Mouse (Mus musculus): ENCODE results near the gene Son. TPM values are rescaled to one million over a fixed set of nuclear protein-coding genes. Genes with fewer than 3 reads are reported as not detected.

Son gene
- polyA plus RNA-seq, 1 experiment from 2014 or later = 39.0 TPM

Other genes with a start within 250 kb of the Son start
- 32.3 and 33.6 TPM in 2 replicates for gene Il10rb, start 241.3 kb upstream of the Son start, polyA plus RNA-seq (2015; fragmentation: Nextera tagmentation; extraction: Ambion mirVana)
- gene Ifnar1, start 162.3 kb upstream of the Son start, polyA plus RNA-seq (2015; fragmentation: Nextera tagmentation; extraction: Ambion mirVana) = 21.3 and 25.0 TPM in 2 replicates
- 18.6 and 22.2 TPM in 2 replicates for gene Ifngr2, start 100.4 kb upstream of the Son start, polyA plus RNA-seq (2015; fragmentation: Nextera tagmentation; extraction: Ambion mirVana)
- gene Tmem50b, start 49.7 kb upstream of the Son start, polyA plus RNA-seq (2015; fragmentation: Nextera tagmentation; extraction: Ambion mirVana) = 7.1 and 7.4 TPM in 2 replicates
- gene Dnajc28, start 28.5 kb upstream of the Son start, polyA plus RNA-seq (2015; fragmentation: Nextera tagmentation; extraction: Ambion mirVana) = 2.2 and 2.6 TPM in 2 replicates
- gene Gart, start 554 bp upstream of the Son start, polyA plus RNA-seq (2015; fragmentation: Nextera tagmentation; extraction: Ambion mirVana) = 52.9 and 55.6 TPM in 2 replicates
- 22.8 and 23.0 TPM in 2 replicates for gene Donson, start 41.3 kb downstream of the Son start, polyA plus RNA-seq (2015; fragmentation: Nextera tagmentation; extraction: Ambion mirVana)
- 31.5 and 34.6 TPM in 2 replicates for gene Cryzl1, start 81.5 kb downstream of the Son start, polyA plus RNA-seq (2015; fragmentation: Nextera tagmentation; extraction: Ambion mirVana)
- 54.1 and 54.7 TPM in 2 replicates for gene Itsn1, start 81.8 kb downstream of the Son start, polyA plus RNA-seq (2015; fragmentation: Nextera tagmentation; extraction: Ambion mirVana)